Mouse (Mus musculus) frontal cortex, adult 2 months (tissue): ENCODE results near the gene Optn. TPM values are rescaled to one million over a fixed set of nuclear protein-coding genes. Genes with fewer than 3 reads are reported as not detected.

ENCODE experiments used
- DNase-seq, 2 experiments: peaks; one replicate each; pipeline ENCODE4 v3.0.0; 2022; ENCODE audit warnings: low spot score in 1 of 2; ENCODE audit errors: extremely low spot score in 1 of 2
- polyA plus RNA-seq: library from polyadenylated mRNA; depleted of rRNA; stranded (reverse); fragments of >200 nt; gene quantifications from 2 replicates; pipeline ENCODE4 v1.2.3, GENCODE M21; 2012; rRNA removed

Optn gene
- polyA plus RNA-seq, 1 experiment, result 13.5 TPM

GRCm38 (mm10) chr2:4994436-4994835 lies 69.4 kb downstream of the Optn start:
- no peak for DNase-seq

GRCm38 (mm10) chr2:4993584-4993983 lies 70.3 kb downstream of the Optn start:
- peak; percentile 28 to 76 for DNase-seq

GRCm38 (mm10) chr2:4988826-4989424 lies 74.9 kb downstream of the Optn start:
- DNase-seq, result no peak

- no peak for DNase-seq
Observed at GRCm38 (mm10) chr2:4987388-4988180, 76.3 kb downstream of the Optn start.

GRCm38 (mm10) chr2:4986798-4987197 lies 77.1 kb downstream of the Optn start:
- DNase-seq, result no peak

GRCm38 (mm10) chr2:4985000-4985399 lies 78.9 kb downstream of the Optn start:
- DNase-seq, result no peak

- DNase-seq, result no peak
Observed at GRCm38 (mm10) chr2:4983987-4984386, 79.9 kb downstream of the Optn start.

- no peak for DNase-seq
Observed at GRCm38 (mm10) chr2:4978091-4978490, 85.8 kb downstream of the Optn start.

- DNase-seq, result peak; percentile 19 to 51
Observed at GRCm38 (mm10) chr2:4975807-4976206, 88.0 kb downstream of the Optn start, which contains the start of gene Ucma. Gene Ucma (plus strand): TSS chr2:4976122.

Other genes with a start within 250 kb of the Optn start
- 22.8 and 23.2 TPM in 2 replicates for gene Sephs1, start 182.5 kb downstream of the Optn start, polyA plus RNA-seq
- gene Phyh, start 145.0 kb downstream of the Optn start, polyA plus RNA-seq, result 143 and 146 TPM in 2 replicates
- 1.5 and 2.0 TPM in 2 replicates for gene Ucma, start 87.9 kb downstream of the Optn start, polyA plus RNA-seq
- 2.1 and 2.2 TPM in 2 replicates for gene Mcm10, start 51.3 kb downstream of the Optn start, polyA plus RNA-seq
- 12.4 and 13.3 TPM in 2 replicates for gene Ccdc3, start 73.7 kb upstream of the Optn start, polyA plus RNA-seq